Mouse (Mus musculus) liver, embryonic 14.5 days (tissue): ENCODE measurements around the gene AA986860. TPM values are rescaled to one million over a fixed set of nuclear protein-coding genes. Genes with fewer than 3 reads are reported as not detected.

Experiments
- ATAC-seq: fragments of 200-750 bp; cut with Nextera tagmentation; 2 replicates; pipeline ENCODE4 v1.8.0; 2017; ENCODE audit warnings: moderate number of reproducible peaks, mild to moderate bottlenecking, moderate library complexity; ENCODE audit not compliant: insufficient read depth
- DNase-seq, 3 experiments: peaks; one replicate each; pipeline ENCODE4 v3.0.0-alpha.2; 2012 to 2013; ENCODE audit warnings: low read depth in 3 of 3, low spot score in 3 of 3
- H3K27ac ChIP-seq: fragments of 300-500 bp; sonication (generic); 2 replicates; pipeline ENCODE4 v1.5.1; 2014; ENCODE audit warnings: moderate library complexity, mild to moderate bottlenecking, control low read depth, inconsistent platforms
- H3K27me3 ChIP-seq: fragments of 300-500 bp; sonication (generic); 2 replicates; pipeline ENCODE4 v1.6.1; 2014; ENCODE audit warnings: mild to moderate bottlenecking, low read length, moderate library complexity; ENCODE audit not compliant: control insufficient read depth, insufficient read depth
- H3K36me3 ChIP-seq: fragments of 300-500 bp; sonication (generic); replicated peaks from 2 replicates; pipeline ENCODE4 v1.6.1; 2014; ENCODE audit warnings: low read depth; ENCODE audit not compliant: control insufficient read depth, insufficient read depth
- H3K4me1 ChIP-seq, 2 experiments: fragments of 200-500 bp in 1 of 2; fragments of 300-500 bp in 1 of 2; sonication (generic) in 1 of 2; replicated peaks; 2 replicates each; pipeline ENCODE4 v1.6.1; 2012 to 2014; ENCODE audit warnings: antibody characterized with exemption in 1 of 2, inconsistent platforms in 1 of 2, low read length in 1 of 2; ENCODE audit not compliant: control insufficient read depth in 2 of 2, insufficient read depth in 2 of 2
- H3K4me2 ChIP-seq: fragments of 300-500 bp; sonication (generic); 2 replicates; pipeline ENCODE4 v1.6.1; 2014; ENCODE audit warnings: low read depth, mild to moderate bottlenecking, control low read depth, moderate library complexity
- H3K4me3 ChIP-seq, 2 experiments: fragments of 200-500 bp in 1 of 2; fragments of 300-500 bp in 1 of 2; sonication (generic) in 1 of 2; 2 replicates each; pipeline ENCODE4 v1.5.1; 2012 to 2014; ENCODE audit warnings: low read depth in 2 of 2, low read length in 2 of 2, mild to moderate bottlenecking in 2 of 2, control low read depth in 1 of 2, inconsistent platforms in 1 of 2, moderate library complexity in 1 of 2; ENCODE audit not compliant: insufficient read depth in 1 of 2
- H3K9ac ChIP-seq: fragments of 300-500 bp; sonication (generic); replicated peaks from 2 replicates; pipeline ENCODE4 v1.6.1; 2014; ENCODE audit warnings: mild to moderate bottlenecking, control low read depth, moderate library complexity
- H3K9me3 ChIP-seq: fragments of 300-500 bp; sonication (generic); 2 replicates; pipeline ENCODE4 v1.6.1; 2016; ENCODE audit warnings: low read length, mixed read lengths; ENCODE audit not compliant: control insufficient read depth
- CTCF ChIP-seq: IDR thresholded peaks from 2 replicates; pipeline ENCODE4 v1.5.1; 2016; ENCODE audit warnings: antibody characterized with exemption, low read depth, control low read depth
- EP300 ChIP-seq: IDR thresholded peaks from 2 replicates; pipeline ENCODE4 v1.6.1; 2016; ENCODE audit warnings: antibody characterized with exemption, low read depth
- WGBS: fragments of 180-500 bp; shearing (Covaris S2); extraction: QIAGEN DNeasy Blood & Tissue Kit; methylation state at CpG from one replicate; pipeline ENCODE4 v1.1.7; 2014; ENCODE audit not compliant: insufficient replicate concordance; 5-methylcytosine and 5-hydroxymethylcytosine counted together
- polyA plus RNA-seq, 2 experiments: library from polyadenylated mRNA; depleted of rRNA in 1 of 2; stranded (reverse) in 1 of 2; unstranded in 1 of 2; fragments of >200 nt; fragmentation: Nextera tagmentation in 1 of 2; extraction: Ambion mirVana in 1 of 2; gene quantifications; 2 replicates each; pipeline versions ENCODE4 v1.2.1 to v1.2.3; 2012 to 2014

AA986860 gene
- polyA plus RNA-seq, 2 experiments = 3.7 to 5.3 TPM

DNA sequence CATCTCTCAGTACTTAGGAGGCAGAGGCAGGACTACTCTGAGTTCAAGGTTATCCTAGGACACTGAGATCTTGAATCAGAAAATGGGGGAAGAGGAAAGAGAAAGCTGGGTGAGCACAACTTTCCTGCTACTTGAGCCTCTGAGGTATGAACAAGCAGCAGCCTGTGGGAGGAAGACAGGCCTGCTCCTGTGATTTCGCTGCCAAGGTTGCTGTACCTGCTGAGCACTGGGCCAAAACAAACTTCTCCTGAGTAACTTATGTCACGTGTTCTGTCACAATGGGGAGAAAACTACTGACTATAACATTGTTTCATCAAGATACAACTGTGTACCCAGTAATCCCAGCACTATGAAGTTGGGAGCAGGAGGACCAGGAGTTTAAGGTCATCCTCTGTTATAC lies 28.2 kb upstream of the AA986860 start:
- peaks cover 70% of the 10 kb centered on the region for H3K36me3 ChIP-seq
- H3K9ac ChIP-seq = no peak overlapping the region
- no peak for DNase-seq
- H3K4me3 ChIP-seq = no peak overlapping the region
- H3K4me2 ChIP-seq = no peak overlapping the region
- H3K27ac ChIP-seq = no peak overlapping the region
- H3K4me1 ChIP-seq = no peaks in the 10 kb centered on the region; a peak in 1 of 4 replicates
- no peak for ATAC-seq
- TF ChIP-seq CTCF (no peak), EP300 (no peak)
- no peaks in the 10 kb centered on the region for H3K27me3 ChIP-seq
- no peaks in the 10 kb centered on the region for H3K9me3 ChIP-seq
- 80% methylated on average over 2 of the region's 2 CpGs for WGBS

- no peak overlapping the region for H3K9ac ChIP-seq
- no peak overlapping the region for H3K4me2 ChIP-seq
- ATAC-seq = no peak
- WGBS = 84% methylated on average over 22 of the region's 22 CpGs
- no peaks in the 10 kb centered on the region for H3K27me3 ChIP-seq
- H3K4me3 ChIP-seq = no peak overlapping the region
- H3K9me3 ChIP-seq = no peaks in the 10 kb centered on the region
- DNase-seq = no peak
- TF ChIP-seq CTCF (no peak), EP300 (no peak)
- peaks cover 33% of the 10 kb centered on the region for H3K36me3 ChIP-seq
- H3K27ac ChIP-seq = no peak overlapping the region
- H3K4me1 ChIP-seq = peaks cover 0 to 3% of the 10 kb centered on the region in 2 experiments; a peak in 3 of 4 replicates
Measured at GRCm38 (mm10) chr1:130710283-130711080, 21.3 kb upstream of the AA986860 start.

- ATAC-seq (no peak), DNase-seq (no peak)
- H3K9me3 ChIP-seq = no peaks in the 10 kb centered on the region
- H3K9ac ChIP-seq = no peak overlapping the region
- H3K4me2 ChIP-seq = no peak overlapping the region; the same call in 1 of the 2 replicates
- H3K4me1 ChIP-seq = peaks cover 7 to 11% of the 10 kb centered on the region in 2 experiments
- no peak overlapping the region for H3K27ac ChIP-seq
- TF ChIP-seq EP300 (no peak), CTCF (no peak)
- H3K4me3 ChIP-seq = no peak overlapping the region
- 75% methylated on average over 4 of the region's 4 CpGs for WGBS
- H3K36me3 ChIP-seq = peaks cover 14% of the 10 kb centered on the region
- no peaks in the 10 kb centered on the region for H3K27me3 ChIP-seq
Measured at GRCm38 (mm10) chr1:130714046-130714445, 17.7 kb upstream of the AA986860 start.

DNA sequence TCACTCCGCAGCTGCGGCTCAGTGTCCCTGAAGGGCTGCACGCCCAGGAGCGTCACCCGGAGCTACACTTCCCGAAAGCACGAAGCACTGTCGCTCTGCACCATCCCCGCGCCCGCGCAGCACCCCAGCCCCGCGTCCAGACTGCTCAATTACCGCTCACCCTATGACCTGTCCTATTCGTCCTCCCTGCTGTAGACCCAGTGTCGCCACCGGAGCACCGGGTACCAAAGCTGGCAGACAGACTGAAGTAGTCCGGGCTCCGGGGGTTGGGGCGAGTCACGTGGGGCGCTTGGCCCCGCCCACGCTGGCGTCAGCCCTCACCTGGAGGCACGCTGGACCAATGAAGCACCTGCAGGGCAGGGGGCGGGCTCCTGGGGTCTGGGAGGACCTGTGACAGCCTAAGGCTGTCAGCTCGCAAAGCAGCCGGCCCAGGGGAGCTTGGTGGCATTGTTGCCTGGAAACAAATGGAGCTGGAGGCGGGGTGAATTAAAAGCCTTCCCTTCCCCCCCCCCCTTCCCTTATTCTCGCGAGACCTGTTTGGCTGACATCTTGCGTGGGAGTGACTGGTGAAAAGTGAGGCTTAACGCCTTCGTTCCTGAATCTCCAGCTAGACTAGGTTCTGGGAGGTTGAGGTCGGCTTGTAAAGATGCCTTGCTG lies 16.1 kb upstream of the AA986860 start, which contains the start of gene Gm29427:
Gm29427 (minus strand) TSS at position 239 of the 657 bp plus-strand sequence.
- Histone ChIP-seq H3K27ac (peak within 1 kb of the TSS; percentile 72), H3K36me3 (peaks cover 19% of the 10 kb centered on the region), H3K4me2 (peak within 1 kb of the TSS; percentile 95), H3K27me3 (no peaks in the 10 kb centered on the region), H3K9me3 (no peaks in the 10 kb centered on the region), H3K4me3 (peak within 1 kb of the TSS; percentile 73 to 97), H3K9ac (peak within 1 kb of the TSS; percentile 84), H3K4me1 (peaks cover 13 to 16% of the 10 kb centered on the region in 2 experiments)
- no peak for TF ChIP-seq CTCF
- TF ChIP-seq EP300 = peak; percentile 46; the same call in 1 of the 2 replicates
- DNase-seq (peak; percentile 83 to 91 (median 84)), ATAC-seq (peak; percentile 86)
- 1% methylated on average over 38 of the region's 38 CpGs for WGBS

- Histone ChIP-seq H3K9me3 (no peaks in the 10 kb centered on the region), H3K27ac (peak overlapping the region; percentile 72), H3K4me3 (peak overlapping the region; percentile 73 to 97), H3K9ac (peak overlapping the region; percentile 84), H3K36me3 (peaks cover 15% of the 10 kb centered on the region), H3K4me1 (peaks cover 13 to 18% of the 10 kb centered on the region in 2 experiments), H3K27me3 (no peaks in the 10 kb centered on the region), H3K4me2 (peak overlapping the region; percentile 95)
- 2% methylated on average over 3 of the region's 3 CpGs for WGBS
- DNase-seq = no peak
- ATAC-seq = peak; percentile 18; the same call in 1 of the 2 replicates
- TF ChIP-seq CTCF (no peak), EP300 (no peak)
Measured at GRCm38 (mm10) chr1:130716218-130716512, 15.6 kb upstream of the AA986860 start.
